Mouse (Mus musculus): Measurements from ENCODE around the gene Selenot. TPM values are rescaled to one million over a fixed set of nuclear protein-coding genes. Genes with fewer than 3 reads are reported as not detected.
"Not testable (repeated sequence)": the region's sequence is repeated elsewhere in the genome, so short reads cannot be mapped to it uniquely, and the experiment has no call there.

Selenot gene
- total RNA-seq (2021): 100 to 1,000 TPM; 146 to 147 TPM
- long read RNA-seq, transcript Selenot-201 (6 exons, 3,157 nt): major isoform, 6 of 22 reads
- long read RNA-seq, partial matches to known transcripts: 0 of 22 reads
- long read RNA-seq, other reads (novel, unspliced or antisense): 15 of 22 reads

GRCm38 (mm10) chr3:58576137-58577066 is at the start of gene Selenot:
Gene Selenot, plus strand, starts transcription at chr3:58576636.
- DNase-seq (ENCODE audit: low spot score in 2 of 2): peak; percentile 97

- DNase-seq (ENCODE audit: low spot score in 2 of 2): no peak
Observed at GRCm38 (mm10) chr3:58536573-58536972, 39.9 kb upstream of the Selenot start.

- no peak for DNase-seq (ENCODE audit: low spot score in 2 of 2)
Observed at GRCm38 (mm10) chr3:58552001-58552811, 24.2 kb upstream of the Selenot start.

- no peak for DNase-seq (ENCODE audit: low spot score in 2 of 2)
Observed at GRCm38 (mm10) chr3:58556649-58557048, 19.8 kb upstream of the Selenot start.

GRCm38 (mm10) chr3:58559887-58560286 is 16.5 kb upstream of the Selenot start:
- DNase-seq (ENCODE audit: low spot score in 2 of 2): no peak

- DNase-seq (ENCODE audit: low spot score in 2 of 2): no peak
Observed at GRCm38 (mm10) chr3:58561437-58561836, 15.0 kb upstream of the Selenot start.

GRCm38 (mm10) chr3:58570821-58571220 is 5.6 kb upstream of the Selenot start:
- no peak for DNase-seq (ENCODE audit: low spot score in 2 of 2)

- no peak for DNase-seq (ENCODE audit: low spot score in 2 of 2)
Observed at GRCm38 (mm10) chr3:58577067-58577503, 649 bp downstream of the Selenot start.

GRCm38 (mm10) chr3:58577506-58578050 is 1.1 kb downstream of the Selenot start:
- no peak for DNase-seq (ENCODE audit: low spot score in 2 of 2)

- DNase-seq (ENCODE audit: low spot score in 2 of 2): no peak
Observed at GRCm38 (mm10) chr3:58581530-58581929, 5.1 kb downstream of the Selenot start.

- no peak for DNase-seq (ENCODE audit: low spot score in 2 of 2)
Observed at GRCm38 (mm10) chr3:58582297-58582696, 5.9 kb downstream of the Selenot start.

GRCm38 (mm10) chr3:58582788-58583426 is 6.5 kb downstream of the Selenot start:
- DNase-seq (ENCODE audit: low spot score in 2 of 2): no peak

- DNase-seq (ENCODE audit: low spot score in 2 of 2): not testable (repeated sequence)
Observed at GRCm38 (mm10) chr3:58590544-58590943, 14.1 kb downstream of the Selenot start.

GRCm38 (mm10) chr3:58592666-58593065 is 16.2 kb downstream of the Selenot start:
- not testable (repeated sequence) for DNase-seq (ENCODE audit: low spot score in 2 of 2)

- no peak for DNase-seq (ENCODE audit: low spot score in 2 of 2)
Observed at GRCm38 (mm10) chr3:58593623-58594022, 17.2 kb downstream of the Selenot start.

- no peak for DNase-seq (ENCODE audit: low spot score in 2 of 2)
Observed at GRCm38 (mm10) chr3:58608506-58608905, 32.1 kb downstream of the Selenot start.

GRCm38 (mm10) chr3:58609985-58610384 is 33.5 kb downstream of the Selenot start:
- no peak for DNase-seq (ENCODE audit: low spot score in 2 of 2)

- no peak for DNase-seq (ENCODE audit: low spot score in 2 of 2)
Observed at GRCm38 (mm10) chr3:58621066-58621465, 44.6 kb downstream of the Selenot start.

GRCm38 (mm10) chr3:58622665-58623394 is 46.4 kb downstream of the Selenot start:
- no peak for DNase-seq (ENCODE audit: low spot score in 2 of 2)

GRCm38 (mm10) chr3:58624981-58625380 is 48.5 kb downstream of the Selenot start:
- DNase-seq (ENCODE audit: low spot score in 2 of 2): no peak

All from layer of hippocampus, adult 18-20 months (tissue).